Mouse (Mus musculus) stomach, postnatal 0 days (tissue): Measurements from ENCODE around the gene Gimap7. TPM values are rescaled to one million over a fixed set of nuclear protein-coding genes. Genes with fewer than 3 reads are reported as not detected.

ENCODE experiments used
- ATAC-seq: fragments of 200-750 bp; cut with Nextera tagmentation; 2 replicates; pipeline ENCODE4 v1.8.0; 2017; ENCODE audit not compliant: low FRiP score, low TSS enrichment
- DNase-seq: peaks from one replicate; pipeline ENCODE4 v3.0.0-alpha.2; 2016; ENCODE audit warnings: low spot score
- H3K27ac ChIP-seq: fragments of 300-500 bp; sonication (generic); replicated peaks from 2 replicates; pipeline ENCODE4 v1.5.1; 2014; ENCODE audit warnings: mild to moderate bottlenecking, control low read depth
- H3K27me3 ChIP-seq: fragments of 300-500 bp; sonication (generic); 2 replicates; pipeline ENCODE4 v1.6.1; 2014; ENCODE audit warnings: low read length; ENCODE audit not compliant: control insufficient read depth, insufficient read depth
- H3K36me3 ChIP-seq: fragments of 300-500 bp; sonication (generic); 2 replicates; pipeline ENCODE4 v1.6.1; 2014; ENCODE audit warnings: low read length, mixed read lengths; ENCODE audit not compliant: control insufficient read depth, insufficient read depth
- H3K4me1 ChIP-seq: fragments of 300-500 bp; sonication (generic); replicated peaks from 2 replicates; pipeline ENCODE4 v1.6.1; 2014; ENCODE audit warnings: antibody characterized with exemption; ENCODE audit not compliant: control insufficient read depth, insufficient read depth
- H3K4me2 ChIP-seq: fragments of 300-500 bp; sonication (generic); replicated peaks from 2 replicates; pipeline ENCODE4 v1.6.1; 2014; ENCODE audit warnings: low read depth, mild to moderate bottlenecking, control low read depth, moderate library complexity
- H3K4me3 ChIP-seq: fragments of 300-500 bp; sonication (generic); 2 replicates; pipeline ENCODE4 v1.5.1; 2014; ENCODE audit warnings: low read depth, low read length, control low read depth
- H3K9ac ChIP-seq: fragments of 300-500 bp; sonication (generic); 2 replicates; pipeline ENCODE4 v1.6.1; 2014; ENCODE audit warnings: mild to moderate bottlenecking, low read length, control low read depth, mixed read lengths
- H3K9me3 ChIP-seq: fragments of 300-500 bp; sonication (generic); 2 replicates; pipeline ENCODE4 v1.6.1; 2016; ENCODE audit warnings: low read length; ENCODE audit not compliant: control insufficient read depth
- CTCF ChIP-seq: IDR thresholded peaks from 2 replicates; pipeline ENCODE4 v1.5.1; 2016; ENCODE audit warnings: antibody characterized with exemption, low read depth, mild to moderate bottlenecking, moderate library complexity
- EP300 ChIP-seq: optimal IDR thresholded peaks from 2 replicates; pipeline ENCODE3; 2016; ENCODE audit warnings: antibody characterized with exemption
- WGBS: fragments of 180-500 bp; shearing (Covaris S2); extraction: QIAGEN DNeasy Blood & Tissue Kit; methylation state at CpG from one replicate; pipeline ENCODE4 v1.1.7; 2014; 5-methylcytosine and 5-hydroxymethylcytosine counted together
- polyA plus RNA-seq: library from polyadenylated mRNA; unstranded; fragments of >200 nt; fragmentation: Nextera tagmentation; extraction: Ambion mirVana; gene quantifications from 2 replicates; pipeline ENCODE4 v1.2.1, GENCODE M21; 2015

Gene Gimap7
- polyA plus RNA-seq, 1 experiment from 2014 or later = not detected

DNA sequence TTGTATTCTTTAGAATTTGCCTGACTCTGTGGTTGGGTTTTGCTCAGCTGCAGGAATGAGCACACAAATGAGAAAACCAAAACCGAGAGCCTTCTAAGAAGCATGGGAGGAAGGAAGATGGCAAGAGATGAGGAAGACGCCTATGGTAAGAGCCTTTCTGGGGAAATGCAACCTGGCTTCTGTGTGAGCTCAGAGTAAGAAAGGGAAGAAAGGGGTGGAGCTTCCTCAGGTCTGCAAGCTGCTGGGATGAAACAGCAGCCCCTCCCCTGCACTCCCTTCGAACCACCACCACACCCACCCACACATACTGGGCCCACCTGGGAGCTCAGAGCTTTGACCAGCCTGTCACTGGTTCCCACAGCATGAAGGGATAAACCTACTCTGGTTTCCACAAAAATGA is 22.9 kb downstream of the Gimap7 start:
- H3K4me3 ChIP-seq = no peak overlapping the region
- H3K4me2 ChIP-seq = no peak overlapping the region
- no peaks in the 10 kb centered on the region for H3K9me3 ChIP-seq
- ATAC-seq = no peak
- H3K27ac ChIP-seq = 0 out of 2 replicates have a peak overlapping the region, but pooled peaks have one; percentile 13
- no peak for TF ChIP-seq CTCF
- no peak for TF ChIP-seq EP300
- DNase-seq = no peak
- H3K4me1 ChIP-seq = peaks cover 2% of the 10 kb centered on the region; the same call in 1 of the 2 replicates
- no peaks in the 10 kb centered on the region for H3K36me3 ChIP-seq
- H3K9ac ChIP-seq = no peak overlapping the region
- 21% methylated on average over 3 of the region's 3 CpGs for WGBS
- H3K27me3 ChIP-seq = no peaks in the 10 kb centered on the region

DNA sequence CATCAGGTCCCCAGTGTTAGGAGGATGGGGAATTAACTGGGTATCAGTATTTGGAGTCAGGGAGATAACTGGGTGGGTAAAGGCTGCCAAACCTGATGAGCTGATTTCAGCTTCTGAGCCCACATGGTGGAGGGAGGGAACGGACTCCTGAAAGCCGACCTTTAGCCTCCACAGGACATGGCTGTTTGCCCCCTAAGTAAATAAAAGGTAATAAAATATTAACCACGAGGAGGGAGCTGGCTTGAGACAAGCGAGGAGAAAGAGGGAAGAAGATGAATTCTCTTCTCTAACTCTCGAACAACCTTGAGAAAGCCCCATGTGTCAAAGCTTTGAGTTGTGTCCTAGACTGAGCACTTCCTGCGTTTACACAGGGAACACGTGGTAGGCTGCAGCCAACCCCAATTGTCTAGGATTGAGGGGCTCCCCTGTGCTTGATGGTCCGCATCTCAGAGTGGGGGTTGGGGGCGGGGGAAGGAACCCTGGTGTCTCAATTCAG is 23.3 kb downstream of the Gimap7 start:
- Histone ChIP-seq H3K9ac (no peak overlapping the region), H3K27ac (no peak overlapping the region), H3K27me3 (no peaks in the 10 kb centered on the region), H3K9me3 (no peaks in the 10 kb centered on the region), H3K4me3 (no peak overlapping the region), H3K36me3 (no peaks in the 10 kb centered on the region), H3K4me1 (peaks cover 2% of the 10 kb centered on the region; the same call in 1 of the 2 replicates), H3K4me2 (no peak overlapping the region)
- no peak for ATAC-seq
- WGBS = 10% methylated on average over 9 of the region's 9 CpGs
- no peak for TF ChIP-seq EP300
- no peak for TF ChIP-seq CTCF
- no peak for DNase-seq

DNA sequence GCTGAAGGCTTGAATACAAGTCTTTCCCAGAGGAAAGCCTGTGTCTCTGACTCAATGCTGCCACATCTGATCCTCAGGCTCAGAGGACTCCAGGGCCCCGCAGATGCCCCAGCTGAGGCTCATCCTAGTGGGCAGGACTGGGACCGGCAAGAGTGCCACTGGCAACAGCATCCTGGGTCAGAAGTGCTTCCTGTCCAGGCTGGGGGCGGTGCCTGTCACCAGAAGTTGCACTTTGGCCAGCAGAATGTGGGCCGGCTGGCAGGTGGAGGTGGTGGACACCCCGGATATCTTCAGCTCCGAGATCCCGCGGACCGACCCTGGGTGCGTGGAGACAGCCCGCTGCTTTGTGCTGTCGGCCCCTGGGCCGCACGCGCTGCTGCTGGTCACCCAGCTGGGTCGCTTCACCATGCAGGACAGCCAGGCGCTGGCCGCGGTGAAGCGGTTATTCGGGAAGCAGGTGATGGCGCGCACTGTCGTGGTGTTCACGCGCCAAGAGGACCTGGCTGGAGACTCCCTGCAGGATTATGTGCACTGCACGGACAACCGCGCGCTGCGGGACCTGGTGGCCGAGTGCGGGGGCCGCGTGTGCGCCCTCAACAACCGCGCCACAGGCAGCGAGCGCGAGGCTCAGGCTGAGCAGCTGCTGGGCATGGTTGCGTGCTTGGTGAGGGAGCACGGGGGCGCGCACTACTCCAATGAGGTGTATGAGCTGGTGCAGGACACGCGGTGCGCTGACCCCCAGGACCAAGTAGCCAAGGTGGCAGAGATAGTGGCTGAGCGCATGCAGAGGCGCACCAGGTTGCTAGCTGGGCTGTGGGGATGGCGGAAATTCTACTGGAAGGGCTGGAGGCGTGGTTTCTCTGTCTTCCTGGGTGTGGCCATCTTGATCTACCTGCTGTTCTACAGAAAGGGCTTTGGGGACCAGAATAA is 24.3 kb downstream of the Gimap7 start:
- ATAC-seq (peak; percentile 81), DNase-seq (peak; percentile 73)
- H3K27ac ChIP-seq = no peak overlapping the region
- 7% methylated on average over 52 of the region's 52 CpGs for WGBS
- TF ChIP-seq CTCF (peak; percentile 4; the same call in 1 of the 2 replicates), EP300 (no peak)
- H3K4me2 ChIP-seq = peak overlapping the region; percentile 76
- H3K9ac ChIP-seq = peak overlapping the region; percentile 55
- H3K4me1 ChIP-seq = peaks cover 2% of the 10 kb centered on the region; the same call in 1 of the 2 replicates
- H3K9me3 ChIP-seq = no peaks in the 10 kb centered on the region
- no peaks in the 10 kb centered on the region for H3K36me3 ChIP-seq
- H3K27me3 ChIP-seq = no peaks in the 10 kb centered on the region
- H3K4me3 ChIP-seq = peak overlapping the region; percentile 43

DNA sequence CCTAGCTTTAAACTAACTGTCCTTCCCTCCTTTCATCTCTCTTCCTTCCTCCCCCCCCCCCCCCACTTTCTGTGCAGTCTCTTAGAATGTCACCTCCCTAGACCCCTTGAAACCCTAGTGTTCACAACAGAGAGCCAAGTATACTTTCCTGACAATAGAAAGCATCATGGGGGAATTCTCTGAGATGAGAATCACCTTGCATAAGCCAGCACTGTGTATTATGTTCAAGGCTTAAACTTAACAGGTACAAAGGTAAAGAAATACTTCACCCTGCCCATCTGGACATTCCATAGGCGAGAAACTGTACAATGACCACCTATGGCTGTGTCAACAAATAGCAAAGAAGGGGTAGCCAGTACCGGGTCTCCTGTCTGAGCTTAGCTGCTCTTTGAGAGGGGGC is 27.1 kb downstream of the Gimap7 start:
- Histone ChIP-seq H3K9ac (no peak overlapping the region), H3K36me3 (no peaks in the 10 kb centered on the region), H3K27ac (peak overlapping the region; percentile 63; the same call in 1 of the 2 replicates), H3K9me3 (no peaks in the 10 kb centered on the region), H3K4me3 (no peak overlapping the region), H3K27me3 (no peaks in the 10 kb centered on the region), H3K4me1 (peaks cover 2% of the 10 kb centered on the region; the same call in 1 of the 2 replicates), H3K4me2 (no peak overlapping the region)
- DNase-seq (no peak), ATAC-seq (no peak)
- WGBS = 48% methylated on average over 2 of the region's 2 CpGs
- TF ChIP-seq CTCF = no peak
- no peak for TF ChIP-seq EP300

DNA sequence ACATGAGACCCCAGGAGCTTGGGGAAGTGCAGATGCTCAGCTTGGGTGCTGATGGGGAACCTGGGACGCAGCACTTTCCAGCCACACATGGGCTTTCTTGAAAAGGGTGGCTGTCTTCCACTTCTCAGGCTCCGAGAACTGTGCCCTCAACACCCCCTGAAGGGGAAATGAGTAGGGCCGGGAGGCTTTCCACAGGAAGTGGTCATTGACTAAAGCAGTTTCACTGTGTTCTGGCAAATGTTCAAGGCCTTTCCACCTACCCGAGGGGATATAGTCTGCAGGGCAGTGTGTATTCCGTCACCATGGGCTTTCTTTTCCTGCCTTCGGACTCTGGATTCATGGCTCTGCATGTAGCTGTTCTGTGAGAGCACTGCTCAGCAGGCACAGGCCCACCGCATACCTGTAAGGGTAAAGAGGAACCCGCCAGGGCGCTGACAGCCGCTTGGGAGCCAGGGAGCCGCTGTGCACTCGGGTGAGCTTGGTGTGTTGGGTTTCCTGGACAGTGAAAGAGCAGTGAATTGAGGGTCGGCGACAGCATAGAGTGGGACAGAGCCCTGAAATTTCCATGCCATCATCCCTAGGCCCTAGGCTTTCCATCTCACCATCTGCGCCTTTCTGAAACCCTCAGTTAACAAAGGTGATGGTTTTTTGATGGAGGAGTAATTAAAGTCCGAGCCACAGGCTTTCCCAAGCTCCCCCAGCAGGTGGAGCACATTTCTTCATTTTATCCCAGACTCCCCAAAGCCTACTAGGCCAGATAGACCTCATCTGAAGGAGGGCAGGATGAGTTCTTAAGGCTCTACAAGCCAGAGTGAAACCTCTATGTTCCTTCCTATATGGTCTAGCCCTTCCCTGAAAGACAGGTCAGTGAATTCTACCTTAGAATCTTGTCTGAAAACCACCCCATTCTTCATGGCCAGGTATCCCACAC is 27.8 kb downstream of the Gimap7 start, which contains the start of gene Gimap5:
Gene Gimap5 (plus strand): TSS at position 239 of the 931 bp plus-strand sequence.
- H3K4me1 ChIP-seq = peaks cover under 1% of the 10 kb centered on the region; the same call in 1 of the 2 replicates
- no peaks in the 10 kb centered on the region for H3K27me3 ChIP-seq
- DNase-seq (peak; percentile 55), ATAC-seq (no peak)
- peak; percentile 78 for TF ChIP-seq CTCF
- no peak for TF ChIP-seq EP300
- no peak within 1 kb of the TSS for H3K9ac ChIP-seq
- 54% methylated on average over 16 of the region's 16 CpGs for WGBS
- peak within 1 kb of the TSS; percentile 4; the same call in 1 of the 2 replicates for H3K4me2 ChIP-seq
- H3K9me3 ChIP-seq = no peaks in the 10 kb centered on the region
- peak within 1 kb of the TSS; percentile 71 for H3K27ac ChIP-seq
- no peaks in the 10 kb centered on the region for H3K36me3 ChIP-seq
- H3K4me3 ChIP-seq = no peak within 1 kb of the TSS
